In genomic region chr6:134793911-134794520, GRCm38 (mm10) we compare ENCODE assay signal across 8 mouse cellular contexts. TPM values are rescaled to one million over a fixed set of nuclear protein-coding genes. Genes with fewer than 3 reads are reported as not detected.
A peak's percentile ranks its signal among the peaks of the same experiment; 100 is the strongest.
DNase-seq lines count a peak whose midpoint lies in the region; ATAC-seq lines count a peak whose summit lies in the region.

No protein-coding gene starts in this region.

- peak overlapping the region; percentile 38; the same call in 1 of the 2 replicates for H3K4me2 ChIP-seq in lung, embryonic 16.5 days (ENCODE audit: low read depth, low read length)

- no peak overlapping the region for H3K4me3 ChIP-seq in lung, embryonic 16.5 days (ENCODE audit: low read length)

- no peaks in the 10 kb centered on the region for H3K9me3 ChIP-seq in lung, embryonic 16.5 days (ENCODE audit: control insufficient read depth, low read length)

- no peaks in the 10 kb centered on the region for H3K27me3 ChIP-seq in lung, embryonic 16.5 days (ENCODE audit: control insufficient read depth, insufficient read depth, low read depth, low read length)

- ATAC-seq in lung, embryonic 16.5 days (ENCODE audit: low read depth): no peak

- peak; percentile 46 for DNase-seq in MN1 (ENCODE audit: low spot score)
- DNase-seq in cerebellum, adult 9-10 months: peak; percentile 89
- DNase-seq in forelimb bud, embryonic 11.5 days (ENCODE audit: low read depth, low spot score): peak; percentile 81
- peak; percentile 91 for DNase-seq in heart, postnatal 4 days
- DNase-seq in layer of hippocampus, adult 8-10 months (ENCODE audit: low spot score in 2 of 2): peak; percentile 60 to 78
- peak; percentile 58 for DNase-seq in ovary, postnatal 10 days (ENCODE audit: low spot score)
- peak; percentile 71 to 86 for DNase-seq in thymus, postnatal 10 days (ENCODE audit: low spot score in 2 of 2)

- peaks cover 10% of the 10 kb centered on the region for H3K4me1 ChIP-seq in lung, embryonic 16.5 days (replicated peaks; ENCODE audit: control insufficient read depth, insufficient read depth, low read length)

- no peaks in the 10 kb centered on the region for H3K36me3 ChIP-seq in lung, embryonic 16.5 days (ENCODE audit: control insufficient read depth, insufficient read depth, low read length)

- no peak overlapping the region for H3K27ac ChIP-seq in lung, embryonic 16.5 days (ENCODE audit: low read length)

- H3K9ac ChIP-seq in lung, embryonic 16.5 days (ENCODE audit: low read length): no peak overlapping the region

- WGBS in lung, embryonic 16.5 days: 17% methylated on average over 21 of the region's 21 CpGs

RNA-seq across cellular contexts. Expression of gene Dusp16, which starts 1.6 kb away (rescaled TPM):
- 10 to 100 TPM; 32.4 to 34.9 TPM for total RNA-seq in heart, postnatal 4 days (2021)
- total RNA-seq in layer of hippocampus, adult 8-10 months (2022): 10 to 100 TPM; 10.4 to 13.8 (median 11.5) TPM
- 9.7 and 10.9 TPM in 2 replicates for polyA plus RNA-seq in lung, embryonic 16.5 days (2015; fragmentation: Nextera tagmentation; extraction: Ambion mirVana)

RNA-seq across cellular contexts. Expression of gene Crebl2, which starts 35.9 kb away (rescaled TPM):
- 1 to 10 TPM; 2.4 to 2.8 TPM for total RNA-seq in heart, postnatal 4 days (2021)
- 10 to 100 TPM; 37.8 to 51.0 (median 44.1) TPM for total RNA-seq in layer of hippocampus, adult 8-10 months (2022)
- 3.0 and 3.5 TPM in 2 replicates for polyA plus RNA-seq in lung, embryonic 16.5 days (2015; fragmentation: Nextera tagmentation; extraction: Ambion mirVana)

Comparison
In these comparisons a context has a peak if more than half of its experiments do, and no peak if none do; other contexts are left out.
1. RNA of gene Crebl2, which starts 35.9 kb away (total RNA-seq): 37.8 to 51.0 TPM in layer of hippocampus, adult 8-10 months; 2.4 to 2.8 TPM in heart, postnatal 4 days; every median in the first group is over 10 times any median in the second.
2. Peak in every context shown above with its lines, with median percentiles within 50 percentile points of each other: DNase-seq.